Mouse (Mus musculus) adrenal gland, adult 2 months (tissue): ENCODE measurements around the gene Rdh8. TPM values are rescaled to one million over a fixed set of nuclear protein-coding genes. Genes with fewer than 3 reads are reported as not detected.
"Not testable (repeated sequence)": the region's sequence is repeated elsewhere in the genome, so short reads cannot be mapped to it uniquely, and the experiment has no call there.

ENCODE experiments used
- DNase-seq: peaks from one replicate; pipeline ENCODE4 v3.0.0; 2021
- long read RNA-seq: library from polyadenylated mRNA; stranded (forward); transcript quantifications from one replicate; pipeline ENCODE4 v2.0.0, GENCODE M21; 2021
- polyA plus RNA-seq: library from polyadenylated mRNA; depleted of rRNA; stranded (reverse); fragments of >200 nt; gene quantifications from 2 replicates; pipeline ENCODE4 v1.2.3, GENCODE M21; 2012; rRNA removed
- total RNA-seq, 2 experiments: library from RNA; stranded (reverse); gene quantifications; 2 replicates each; pipeline ENCODE4 v1.2.3; 2021

Rdh8 gene
- total RNA-seq (not detected), polyA plus RNA-seq (not detected in 2 replicates)
- long read RNA-seq, result 0 reads

GRCm38 (mm10) chr9:20818236-20818635 is at the start of gene Rdh8:
Gene Rdh8, plus strand, starts transcription at chr9:20818503.
- peak; percentile 37 for DNase-seq

DNA sequence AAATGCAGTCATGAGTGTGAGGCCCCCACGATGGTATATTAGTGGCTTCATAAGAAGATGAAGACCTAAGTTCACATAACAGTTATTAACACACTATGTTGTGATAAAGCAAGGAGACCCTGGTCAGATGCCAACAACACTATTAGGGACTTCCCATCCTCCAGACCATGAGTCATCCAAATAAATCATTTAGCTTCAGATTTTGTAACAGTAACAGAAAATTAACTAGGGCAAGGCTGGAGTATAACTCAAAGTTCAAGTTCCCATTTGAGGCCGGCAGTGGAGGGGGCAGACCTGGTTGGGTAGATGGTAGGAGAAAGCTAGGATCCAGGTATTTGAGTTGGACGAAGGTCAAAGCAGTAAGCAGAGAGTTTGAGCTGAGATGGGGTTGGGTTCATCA is 37.0 kb upstream of the Rdh8 start:
- DNase-seq, result peak; percentile 60

DNA sequence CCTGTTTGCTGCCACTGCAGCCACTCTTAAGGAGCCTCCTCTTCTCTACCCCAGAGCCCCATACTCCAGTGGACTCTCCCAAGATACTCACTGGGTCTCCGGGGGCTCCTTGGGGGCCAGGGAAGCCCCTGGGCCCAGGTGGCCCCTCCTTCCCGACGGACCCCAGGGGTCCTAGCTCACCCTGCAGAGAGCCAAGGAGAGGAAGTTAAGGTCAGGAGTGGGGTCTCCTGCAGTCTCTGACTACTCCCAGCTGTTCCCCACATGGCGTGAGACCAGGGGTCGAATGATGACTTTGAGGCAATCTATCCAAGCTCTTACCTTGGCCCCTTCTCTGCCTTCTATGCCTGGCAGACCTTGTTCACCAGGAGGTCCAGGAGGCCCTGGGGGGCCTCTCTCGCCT is 33.2 kb upstream of the Rdh8 start:
- no peak for DNase-seq

DNA sequence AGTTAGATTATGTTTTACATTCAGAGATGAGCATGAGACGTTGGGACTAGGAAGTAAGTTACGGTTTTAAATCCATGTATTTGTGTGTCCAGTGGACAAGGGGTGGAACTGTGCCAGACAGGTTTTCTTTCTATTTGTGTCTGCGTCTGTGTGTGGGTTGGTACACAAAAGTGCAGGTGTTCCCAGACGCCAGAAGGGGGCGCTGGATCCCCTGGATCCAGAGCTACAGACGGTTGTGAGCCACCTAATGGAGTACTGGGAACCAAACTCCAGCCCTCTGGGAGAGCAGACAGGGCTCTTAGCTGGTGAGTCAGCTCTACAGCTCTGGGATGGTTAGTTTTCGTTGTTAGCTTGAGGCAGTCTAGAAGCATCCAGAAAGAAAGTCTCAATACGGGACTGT is 30.3 kb upstream of the Rdh8 start:
- no peak for DNase-seq

DNA sequence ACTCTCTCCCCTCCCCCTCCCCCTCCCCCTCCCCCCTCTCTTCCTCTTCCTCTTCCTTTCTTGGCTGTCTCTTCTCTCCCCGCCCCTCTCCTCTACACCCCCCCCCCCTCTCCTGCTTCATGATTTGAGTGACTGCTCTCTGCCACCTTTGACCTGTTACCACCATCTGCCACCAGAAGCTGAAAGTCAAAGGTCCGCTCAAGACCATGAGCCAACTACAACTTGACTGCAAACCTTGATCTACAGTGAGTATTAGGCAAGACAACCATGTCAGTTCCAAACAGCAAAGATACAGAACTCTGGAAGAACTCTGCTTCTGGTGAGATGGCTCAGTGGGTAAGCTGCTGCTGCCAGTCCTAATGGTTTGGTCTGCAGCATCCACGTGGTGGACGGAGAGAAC is 28.7 kb upstream of the Rdh8 start:
- no peak for DNase-seq

- DNase-seq, result no peak
These were observed 28.0 kb upstream of the Rdh8 start for GRCm38 (mm10) chr9:20790345-20790744.

- DNase-seq, result peak; percentile 36
These were observed 24.0 kb upstream of the Rdh8 start for GRCm38 (mm10) chr9:20794108-20794806.

- peak; percentile 90 for DNase-seq
These were observed 13.8 kb upstream of the Rdh8 start for GRCm38 (mm10) chr9:20804266-20805158.

- peak; percentile 86 for DNase-seq
These were observed 13.2 kb upstream of the Rdh8 start for GRCm38 (mm10) chr9:20805159-20805495.

GRCm38 (mm10) chr9:20805706-20806105 is 12.6 kb upstream of the Rdh8 start:
- DNase-seq, result peak; percentile 78

DNA sequence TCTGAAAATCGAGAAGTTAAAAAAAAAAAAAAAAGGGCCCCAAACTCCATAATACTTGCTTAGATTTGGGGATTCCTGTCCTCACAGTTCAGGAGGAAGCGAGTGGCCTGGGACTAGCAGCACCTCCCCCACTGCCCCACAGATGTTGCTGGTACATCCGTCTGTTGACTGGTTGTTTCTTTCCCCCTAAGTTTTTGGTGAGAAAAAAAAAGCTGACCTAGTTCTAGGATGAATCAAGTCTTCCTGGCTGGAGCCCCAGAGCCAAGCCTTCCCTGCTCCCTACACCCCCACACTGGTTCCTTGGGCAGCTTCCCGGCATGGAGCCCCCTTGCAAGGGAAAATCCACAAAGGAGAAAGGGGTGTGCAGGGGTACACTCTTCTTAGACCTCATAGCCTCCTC is 8.0 kb upstream of the Rdh8 start:
- DNase-seq, result peak; percentile 64

GRCm38 (mm10) chr9:20810773-20811172 is 7.5 kb upstream of the Rdh8 start:
- DNase-seq, result no peak

- DNase-seq, result peak; percentile 91
These were observed 5.6 kb upstream of the Rdh8 start for GRCm38 (mm10) chr9:20812537-20813271.

DNA sequence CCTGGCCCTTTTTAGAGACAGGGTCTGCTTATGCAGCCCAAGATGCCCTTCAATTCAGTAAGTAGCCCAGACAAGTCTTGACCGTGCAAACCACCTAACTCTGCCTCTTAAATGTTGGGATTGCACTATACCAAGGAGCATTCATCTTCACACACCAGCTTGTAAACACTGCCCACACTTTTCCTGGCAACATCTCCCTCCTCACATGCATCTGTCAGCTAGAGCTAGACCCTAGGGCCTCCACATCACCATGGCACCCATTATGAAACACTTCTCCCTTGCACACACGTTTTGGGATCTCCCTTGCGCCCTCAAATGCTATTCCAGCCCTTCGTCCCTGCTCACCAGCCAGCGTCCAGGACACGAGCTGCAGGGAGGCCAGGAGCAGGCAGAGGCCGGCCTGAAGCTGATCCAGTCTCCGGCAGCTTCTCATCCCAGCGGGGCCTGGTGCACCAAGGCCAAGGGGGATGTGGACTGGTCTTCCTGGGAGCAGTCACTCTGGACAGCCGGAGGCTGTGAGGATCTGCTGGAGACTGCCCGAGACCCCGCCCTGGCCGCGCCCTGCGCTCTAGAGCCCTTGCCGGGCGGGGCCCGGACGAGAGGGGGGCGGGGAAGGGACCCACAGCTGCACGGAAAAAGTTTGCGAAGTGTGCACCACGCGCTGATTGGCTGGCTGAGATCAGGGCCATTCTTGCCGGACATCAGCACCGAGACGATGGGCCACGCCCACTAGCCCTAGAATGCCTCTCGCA is 3.6 kb upstream of the Rdh8 start, which contains the start of gene Col5a3:
Col5a3 (minus strand) TSS at position 547 of the 752 bp plus-strand sequence.
- peak; percentile 92 for DNase-seq

DNA sequence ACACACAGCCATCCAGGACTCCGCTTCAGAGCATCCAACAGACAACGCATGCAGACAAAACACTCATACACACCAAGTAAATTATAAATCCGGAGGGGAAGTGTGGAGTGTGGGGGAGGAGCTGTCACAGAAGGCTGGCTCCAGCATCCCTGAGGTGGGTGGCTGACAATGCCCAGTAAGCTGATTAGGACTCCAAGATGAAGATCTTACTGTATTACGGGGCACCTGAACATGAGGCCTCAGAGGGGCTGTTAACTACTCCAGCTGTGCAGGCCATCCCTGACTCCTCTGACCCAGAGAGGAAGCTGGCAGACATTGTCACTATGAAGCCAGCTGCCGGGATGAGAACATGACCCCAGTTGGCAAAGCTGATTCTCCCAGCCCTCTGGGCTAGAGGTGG is 1.7 kb downstream of the Rdh8 start:
- no peak for DNase-seq

GRCm38 (mm10) chr9:20822821-20823220 is 4.5 kb downstream of the Rdh8 start:
- DNase-seq, result no peak

DNA sequence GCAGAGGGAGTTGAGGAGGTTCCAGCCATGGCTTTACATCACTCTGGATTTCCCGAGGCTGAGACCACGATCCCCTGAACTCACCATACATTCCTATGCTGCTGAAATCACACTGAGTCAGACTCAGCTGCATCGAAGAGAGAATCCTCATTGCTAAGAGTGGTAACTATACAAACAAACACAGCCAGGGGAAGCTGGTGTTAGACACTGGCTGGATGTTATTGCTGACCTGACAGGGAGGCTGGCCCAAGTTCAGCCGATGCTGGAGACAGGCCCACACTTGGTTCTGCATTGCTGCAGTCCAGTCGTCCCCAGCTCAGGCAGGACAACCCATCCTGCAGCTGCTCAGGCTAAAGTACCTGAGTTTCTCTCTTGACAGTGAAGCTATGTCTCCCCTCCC is 7.5 kb downstream of the Rdh8 start:
- DNase-seq, result no peak

- DNase-seq, result no peak
These were observed 9.8 kb downstream of the Rdh8 start for GRCm38 (mm10) chr9:20828127-20828526.

DNA sequence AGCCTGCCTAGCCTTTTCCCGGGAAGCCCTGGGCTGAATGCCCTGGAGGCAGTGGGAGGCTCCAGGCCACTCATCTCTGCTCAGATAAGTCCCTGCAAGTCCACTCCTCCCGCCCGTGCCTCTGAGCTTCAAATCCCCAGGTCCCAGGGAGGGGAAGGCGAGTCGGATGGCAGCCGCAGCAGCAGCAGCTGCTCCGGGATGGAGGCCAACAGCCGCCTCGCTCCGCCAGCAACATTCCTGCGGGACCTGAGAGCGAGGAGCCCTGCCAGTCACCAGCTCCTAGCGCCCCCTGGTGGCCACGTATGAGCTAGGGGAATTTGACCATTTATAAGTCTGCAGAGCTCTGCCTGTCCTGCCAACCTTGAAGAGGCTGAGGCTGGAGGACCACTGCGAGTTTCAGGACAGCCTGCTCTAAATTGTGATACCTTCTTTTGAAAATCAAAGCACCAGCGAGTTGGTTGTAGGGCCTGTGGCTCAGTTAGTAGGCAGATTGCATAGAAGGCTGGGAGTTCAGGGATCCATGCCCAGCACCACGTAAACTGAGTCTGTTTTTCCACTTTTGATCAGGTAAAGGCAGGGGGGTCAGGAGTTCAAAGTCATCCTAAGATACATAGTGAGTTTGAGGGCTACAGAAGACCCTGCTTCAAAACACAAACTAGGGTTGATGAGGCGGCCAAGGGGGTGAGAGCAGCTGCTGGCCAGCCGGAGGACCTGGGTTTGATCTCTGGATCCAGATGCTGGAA is 12.8 kb downstream of the Rdh8 start:
- DNase-seq, result peak; percentile 94

GRCm38 (mm10) chr9:20834881-20835280 is 16.6 kb downstream of the Rdh8 start:
- no peak for DNase-seq

DNA sequence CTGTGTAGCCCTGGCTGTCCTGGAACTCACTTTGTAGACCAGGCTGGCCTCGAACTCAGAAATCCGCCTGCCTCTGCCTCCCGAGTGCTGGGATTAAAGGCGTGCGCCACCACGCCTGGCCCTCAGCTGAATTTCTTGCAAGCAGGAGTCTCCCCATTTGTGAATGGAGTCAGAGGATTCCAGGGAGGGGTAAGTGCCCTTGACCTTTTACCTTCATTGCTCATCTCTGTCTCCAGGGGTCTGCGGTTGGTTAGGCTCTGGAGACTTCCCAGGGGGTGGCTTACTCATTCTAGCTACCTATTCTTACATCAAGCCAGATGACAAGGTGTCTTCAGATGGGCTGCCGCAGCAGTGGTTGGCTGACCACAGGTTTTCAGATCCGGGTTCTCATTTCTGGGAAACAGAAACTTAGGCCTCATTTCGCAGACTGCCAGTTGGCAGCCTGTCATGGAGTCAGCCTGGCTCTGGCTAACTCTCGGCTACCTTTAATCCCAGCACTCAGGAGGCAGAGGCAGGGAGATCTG is 17.2 kb downstream of the Rdh8 start:
- DNase-seq, result not testable (repeated sequence)
